Mouse (Mus musculus): ENCODE measurements around the gene Brd4. TPM values are rescaled to one million over a fixed set of nuclear protein-coding genes. Genes with fewer than 3 reads are reported as not detected.

Brd4 gene
- polyA plus RNA-seq, 1 experiment from 2014 or later: 103 TPM

- 43% methylated on average over 11 of the region's 11 CpGs for WGBS
- Histone ChIP-seq H3K27me3 (no peaks in the 10 kb centered on the region), H3K9ac (no peak overlapping the region), H3K36me3 (replicated peaks) (no peaks in the 10 kb centered on the region), H3K4me1 (peaks cover 34% of the 10 kb centered on the region), H3K4me2 (no peak overlapping the region), H3K4me3 (replicated peaks) (no peak overlapping the region), H3K27ac (peak overlapping the region; percentile 80), H3K9me3 (no peaks in the 10 kb centered on the region)
- ATAC-seq (ENCODE audit: low FRiP score): peak; percentile 80
These were observed 104.7 kb downstream of the Brd4 start for GRCm38 (mm10) chr17:32179621-32180491.

DNA sequence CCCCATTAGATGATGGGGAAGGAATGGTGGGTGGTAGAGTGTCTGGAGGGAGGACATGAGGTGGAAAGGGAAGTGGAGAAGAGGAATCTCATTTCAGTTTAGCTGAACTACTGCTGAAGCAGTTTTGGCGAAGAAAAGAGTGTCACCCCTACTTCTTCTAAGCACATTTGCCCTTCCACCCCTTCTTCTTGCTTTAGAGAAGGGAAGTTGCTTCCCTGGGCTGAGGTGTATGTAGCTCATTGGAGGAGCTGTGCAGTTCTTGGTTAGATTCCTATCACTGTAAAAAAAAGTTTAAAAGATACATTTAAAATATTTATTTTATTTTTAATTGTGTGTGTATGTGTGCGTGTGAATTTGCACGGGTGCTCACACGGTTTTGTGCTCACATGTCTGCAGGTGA lies 107.6 kb downstream of the Brd4 start:
- WGBS: 95% methylated on average over 4 of the region's 4 CpGs
- ATAC-seq (ENCODE audit: low FRiP score): no peak
- H3K36me3 ChIP-seq (replicated peaks): no peaks in the 10 kb centered on the region
- no peak overlapping the region for H3K4me2 ChIP-seq
- H3K27me3 ChIP-seq: no peaks in the 10 kb centered on the region
- H3K4me1 ChIP-seq: peaks cover 23% of the 10 kb centered on the region
- H3K9me3 ChIP-seq: no peaks in the 10 kb centered on the region
- no peak overlapping the region for H3K27ac ChIP-seq
- no peak overlapping the region for H3K4me3 ChIP-seq (replicated peaks)
- H3K9ac ChIP-seq: no peak overlapping the region

GRCm38 (mm10) chr17:32173166-32173565 lies 111.4 kb downstream of the Brd4 start:
- Histone ChIP-seq H3K27ac (no peak overlapping the region), H3K9ac (no peak overlapping the region), H3K9me3 (no peaks in the 10 kb centered on the region), H3K4me3 (replicated peaks) (no peak overlapping the region), H3K27me3 (no peaks in the 10 kb centered on the region), H3K4me2 (no peak overlapping the region), H3K36me3 (replicated peaks) (no peaks in the 10 kb centered on the region), H3K4me1 (no peaks in the 10 kb centered on the region; the same call in 1 of the 2 replicates)
- WGBS: 72% methylated on average over 7 of the region's 7 CpGs
- ATAC-seq (ENCODE audit: low FRiP score): no peak

- no peak overlapping the region for H3K27ac ChIP-seq
- WGBS: 94% methylated on average over 2 of the region's 2 CpGs
- H3K9ac ChIP-seq: no peak overlapping the region
- no peak overlapping the region for H3K4me3 ChIP-seq (replicated peaks)
- H3K36me3 ChIP-seq (replicated peaks): no peaks in the 10 kb centered on the region
- peaks cover 6% of the 10 kb centered on the region; the same call in 1 of the 2 replicates for H3K4me1 ChIP-seq
- H3K4me2 ChIP-seq: no peak overlapping the region
- no peaks in the 10 kb centered on the region for H3K27me3 ChIP-seq
- no peak for ATAC-seq (ENCODE audit: low FRiP score)
- no peaks in the 10 kb centered on the region for H3K9me3 ChIP-seq
These were observed 112.0 kb downstream of the Brd4 start for GRCm38 (mm10) chr17:32172485-32172884.

- Histone ChIP-seq H3K4me2 (no peak overlapping the region), H3K4me3 (replicated peaks) (no peak overlapping the region), H3K27me3 (no peaks in the 10 kb centered on the region), H3K4me1 (peaks cover 27% of the 10 kb centered on the region), H3K9ac (no peak overlapping the region), H3K27ac (no peak overlapping the region), H3K9me3 (no peaks in the 10 kb centered on the region), H3K36me3 (replicated peaks) (no peaks in the 10 kb centered on the region)
- no peak for ATAC-seq (ENCODE audit: low FRiP score)
- 81% methylated on average over 4 of the region's 4 CpGs for WGBS
These were observed 114.8 kb downstream of the Brd4 start for GRCm38 (mm10) chr17:32169518-32170225.

GRCm38 (mm10) chr17:32166687-32167086 lies 117.8 kb downstream of the Brd4 start, which contains the start of gene Notch3:
Gene Notch3, minus strand, starts transcription at chr17:32166852.
- Histone ChIP-seq H3K4me3 (replicated peaks) (peak within 1 kb of the TSS; percentile 60), H3K4me2 (peak within 1 kb of the TSS; percentile 77), H3K27ac (peak within 1 kb of the TSS; percentile 93), H3K36me3 (replicated peaks) (no peaks in the 10 kb centered on the region), H3K4me1 (peaks cover 57% of the 10 kb centered on the region), H3K27me3 (0 out of 2 replicates have a peak, but pooled peaks cover 4% of the 10 kb centered on the region), H3K9ac (peak within 1 kb of the TSS; percentile 86), H3K9me3 (no peaks in the 10 kb centered on the region)
- ATAC-seq (ENCODE audit: low FRiP score): peak; percentile 56
- WGBS: under 1% methylated on average over 24 of the region's 39 CpGs

- WGBS: under 1% methylated on average over 35 of the region's 43 CpGs
- peak; percentile 80 for ATAC-seq (ENCODE audit: low FRiP score)
- Histone ChIP-seq H3K4me2 (peak overlapping the region; percentile 77), H3K36me3 (replicated peaks) (no peaks in the 10 kb centered on the region), H3K27me3 (0 out of 2 replicates have a peak, but pooled peaks cover 4% of the 10 kb centered on the region), H3K27ac (peak overlapping the region; percentile 93), H3K9me3 (no peaks in the 10 kb centered on the region), H3K9ac (peak overlapping the region; percentile 86), H3K4me3 (replicated peaks) (peak overlapping the region; percentile 60), H3K4me1 (peaks cover 62% of the 10 kb centered on the region)
These were observed 118.5 kb downstream of the Brd4 start for GRCm38 (mm10) chr17:32165803-32166595.

GRCm38 (mm10) chr17:32165266-32165802 lies 119.2 kb downstream of the Brd4 start:
- ATAC-seq (ENCODE audit: low FRiP score): peak; percentile 78
- Histone ChIP-seq H3K27me3 (0 out of 2 replicates have a peak, but pooled peaks cover 4% of the 10 kb centered on the region), H3K9me3 (no peaks in the 10 kb centered on the region), H3K27ac (peak overlapping the region; percentile 93), H3K36me3 (replicated peaks) (0 out of 2 replicates have a peak, but pooled peaks cover 5% of the 10 kb centered on the region), H3K9ac (peak overlapping the region; percentile 86), H3K4me2 (peak overlapping the region; percentile 77), H3K4me3 (replicated peaks) (peak overlapping the region; percentile 60), H3K4me1 (peaks cover 62% of the 10 kb centered on the region)
- WGBS: 3% methylated on average over 8 of the region's 9 CpGs

DNA sequence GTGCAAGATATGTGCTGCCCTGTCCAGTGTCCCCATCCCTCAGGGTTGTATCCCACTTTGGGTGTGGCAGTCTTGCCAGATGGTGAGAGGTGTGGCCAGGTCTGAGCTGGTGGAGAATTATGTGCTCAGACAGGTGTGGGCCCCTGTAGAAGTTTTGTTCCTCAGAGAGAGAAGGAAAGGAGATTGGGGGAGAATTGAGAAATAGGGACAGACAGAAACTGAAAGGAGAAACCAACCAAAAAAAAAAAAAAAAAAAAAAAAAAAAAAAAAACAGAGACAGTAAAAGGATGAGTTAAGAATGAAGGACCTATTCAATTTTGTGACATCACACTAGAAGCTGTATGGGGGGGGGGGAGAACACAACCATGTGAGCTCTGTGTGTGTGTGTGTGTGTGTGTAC lies 119.7 kb downstream of the Brd4 start:
- no peak overlapping the region for H3K9ac ChIP-seq
- H3K36me3 ChIP-seq (replicated peaks): 0 out of 2 replicates have a peak, but pooled peaks cover 5% of the 10 kb centered on the region
- peak overlapping the region; percentile 92 for H3K4me2 ChIP-seq
- H3K4me1 ChIP-seq: peaks cover 62% of the 10 kb centered on the region
- no peak overlapping the region; the same call in 1 of the 2 replicates for H3K4me3 ChIP-seq (replicated peaks)
- no peaks in the 10 kb centered on the region for H3K9me3 ChIP-seq
- ATAC-seq (ENCODE audit: low FRiP score): no peak
- H3K27ac ChIP-seq: peak overlapping the region; percentile 93
- 0 out of 2 replicates have a peak, but pooled peaks cover 4% of the 10 kb centered on the region for H3K27me3 ChIP-seq

- 71% methylated on average over 6 of the region's 6 CpGs for WGBS
- ATAC-seq (ENCODE audit: low FRiP score): no peak
These were observed 120.4 kb downstream of the Brd4 start for GRCm38 (mm10) chr17:32163910-32164650.

More at GRCm38 (mm10) chr17:32163910-32164650, 120.4 kb downstream of the Brd4 start:
- H3K4me1 ChIP-seq: peaks cover 62% of the 10 kb centered on the region
- peak overlapping the region; percentile 92 for H3K4me2 ChIP-seq
- H3K9me3 ChIP-seq: no peaks in the 10 kb centered on the region
- H3K36me3 ChIP-seq (replicated peaks): 0 out of 2 replicates have a peak, but pooled peaks cover 5% of the 10 kb centered on the region
- no peak overlapping the region for H3K9ac ChIP-seq
- H3K27ac ChIP-seq: peak overlapping the region; percentile 20; the same call in 1 of the 2 replicates
- 0 out of 2 replicates have a peak, but pooled peaks cover 4% of the 10 kb centered on the region for H3K27me3 ChIP-seq
- no peak overlapping the region for H3K4me3 ChIP-seq (replicated peaks)

Data from forebrain, embryonic 12.5 days (tissue).